Mouse (Mus musculus) cerebellum, adult 9-10 months (tissue): ENCODE results near the gene Ubc.

Experiments used
- DNase-seq: peaks from one replicate; pipeline ENCODE4 v3.0.0; 2022

Ubc gene

DNA sequence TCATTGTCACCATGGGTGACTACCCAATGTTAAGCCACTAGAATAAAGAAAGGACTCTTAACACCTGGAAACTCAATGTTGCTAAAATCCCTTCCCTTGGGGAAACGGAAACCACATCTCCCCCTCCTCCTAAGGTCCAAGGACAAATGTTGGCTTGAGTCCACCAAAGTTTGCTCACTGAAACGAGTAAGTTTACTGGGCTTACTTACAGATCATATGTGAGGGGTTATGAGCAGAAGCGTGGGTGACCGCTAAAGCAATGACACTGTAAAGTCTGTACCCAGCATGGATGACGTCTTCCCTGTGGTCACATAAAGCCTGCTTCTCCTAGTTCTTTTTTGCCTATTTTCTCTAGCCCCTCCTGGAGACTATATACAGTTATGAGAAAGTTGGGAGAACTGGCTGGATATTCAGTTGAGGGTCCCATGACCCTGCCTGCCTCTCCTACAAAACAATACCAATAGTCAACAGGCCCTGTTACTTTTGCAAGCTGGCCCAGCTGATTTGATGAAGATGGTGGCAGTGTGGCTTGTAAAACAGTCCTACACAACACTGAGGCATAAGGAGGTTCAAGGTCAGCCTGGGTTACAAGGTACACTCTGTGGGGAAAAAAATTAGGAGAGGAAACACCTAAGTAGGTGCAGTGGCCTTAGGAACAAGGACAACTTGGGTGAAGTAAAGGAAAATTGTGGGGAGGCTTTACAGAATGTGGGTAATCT is 7.9 kb downstream of the Ubc start:
- DNase-seq, result peak; percentile 29

DNA sequence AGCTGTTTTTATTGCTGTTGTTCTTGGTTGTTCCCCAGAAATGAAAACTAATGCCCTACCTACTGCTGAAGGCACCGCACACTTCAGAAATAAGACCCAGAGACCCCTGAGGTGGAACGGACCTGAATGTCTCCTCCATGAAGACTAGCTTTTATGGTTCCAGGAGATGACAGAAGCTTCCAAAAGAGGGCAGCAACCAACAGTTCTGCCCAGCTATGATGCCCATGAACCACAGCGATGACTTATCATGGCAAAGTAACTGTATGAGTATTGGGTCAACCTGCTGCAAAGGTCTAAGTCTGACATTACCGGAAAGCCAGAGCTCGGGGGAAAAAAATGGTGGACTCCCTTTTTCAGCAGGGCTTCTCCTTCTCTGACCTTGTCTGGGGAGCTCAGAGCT is 11.1 kb downstream of the Ubc start:
- DNase-seq, result no peak

DNA sequence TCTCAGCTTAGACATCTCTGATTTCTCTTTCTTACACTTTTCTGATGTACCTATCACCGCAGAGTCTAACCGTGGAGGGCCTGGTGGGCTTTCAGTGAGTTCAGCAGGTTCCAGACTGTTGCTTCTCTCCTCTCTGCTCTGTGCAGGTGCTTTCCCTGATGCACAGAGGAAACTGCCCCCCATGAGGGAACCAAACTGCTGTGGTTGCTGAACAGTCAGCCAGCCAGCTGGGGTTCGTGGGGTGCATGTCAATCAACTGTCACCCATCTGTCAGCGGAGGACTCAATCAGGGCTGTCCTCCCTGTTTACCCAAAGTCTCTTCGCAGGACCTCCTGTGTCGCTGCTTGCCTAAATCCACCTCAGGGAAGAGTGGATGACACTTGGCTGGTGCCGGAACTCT is 12.8 kb downstream of the Ubc start:
- DNase-seq, result no peak

DNA sequence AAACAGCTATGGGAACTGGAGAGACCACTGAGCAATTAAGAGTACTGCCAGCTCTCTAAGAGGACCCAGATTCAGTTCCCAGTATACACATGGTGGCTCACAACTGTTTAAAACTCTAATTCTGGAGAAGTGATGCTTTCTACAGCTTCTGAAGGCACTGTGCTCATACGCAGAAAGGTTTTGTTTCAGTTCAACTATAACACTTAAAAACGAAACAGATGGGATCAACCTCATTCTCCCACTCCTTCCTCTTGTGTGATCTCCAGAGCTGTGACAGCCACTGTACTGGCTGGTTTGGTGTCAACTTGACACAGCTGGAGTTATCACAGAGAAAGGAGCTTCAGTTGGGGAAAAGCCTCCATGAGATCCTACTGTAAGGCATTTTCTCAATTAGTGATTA is 14.1 kb downstream of the Ubc start:
- DNase-seq, result no peak

DNA sequence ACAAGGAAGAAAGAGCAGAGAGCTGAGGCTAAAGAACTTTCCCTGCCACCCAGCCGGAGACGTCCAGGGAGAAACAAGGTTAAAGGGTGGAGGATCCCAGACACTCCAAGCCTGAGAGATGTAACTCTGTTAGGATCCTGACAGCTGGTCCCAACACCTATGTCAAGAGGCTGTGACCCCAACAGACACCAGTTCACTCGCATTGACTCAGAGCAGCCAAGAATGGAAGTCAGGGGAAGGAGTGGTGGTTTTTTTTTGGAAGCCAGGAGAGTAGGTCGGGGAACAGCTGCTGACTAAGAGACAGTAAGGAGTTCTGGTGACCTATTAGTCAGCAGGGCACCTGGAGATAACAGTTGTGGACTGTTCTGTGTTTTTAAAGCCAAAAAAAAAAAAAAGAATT is 18.0 kb downstream of the Ubc start:
- DNase-seq, result no peak

DNA sequence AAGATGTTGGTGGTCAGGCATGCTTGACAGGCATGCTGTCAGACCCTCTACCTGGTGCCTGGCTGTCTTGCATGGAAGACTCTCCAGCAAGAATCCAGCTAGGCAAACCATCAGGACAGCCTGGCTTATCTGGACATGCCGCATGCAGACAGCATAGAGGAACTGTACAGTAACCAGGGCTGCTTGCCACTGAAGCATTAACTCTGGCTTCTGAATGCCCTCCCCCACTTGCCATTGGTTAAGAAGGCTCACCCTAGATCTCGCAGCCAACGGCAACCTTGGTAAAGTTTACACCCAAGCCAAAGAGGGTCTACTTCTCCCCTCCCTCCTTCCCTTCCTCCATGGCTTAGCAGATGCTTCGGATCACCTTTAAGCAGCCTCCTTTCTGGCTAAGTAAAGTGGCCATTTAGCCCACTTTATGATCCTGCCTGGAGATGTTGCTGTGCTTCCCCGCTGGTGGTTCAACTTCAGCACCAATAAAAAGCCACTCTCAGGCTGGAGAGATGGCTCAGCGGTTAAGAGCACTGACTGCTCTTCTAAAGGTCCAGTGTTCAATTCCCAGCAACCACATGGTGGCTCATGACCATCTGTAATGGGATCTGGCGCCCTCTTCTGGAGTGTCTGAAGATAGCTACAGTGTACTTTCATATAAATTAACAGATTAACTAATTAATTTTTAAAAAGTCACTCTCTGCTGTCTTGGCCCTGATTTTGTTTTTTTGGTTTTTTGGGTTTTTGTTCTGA is 18.9 kb downstream of the Ubc start:
- DNase-seq, result no peak

DNA sequence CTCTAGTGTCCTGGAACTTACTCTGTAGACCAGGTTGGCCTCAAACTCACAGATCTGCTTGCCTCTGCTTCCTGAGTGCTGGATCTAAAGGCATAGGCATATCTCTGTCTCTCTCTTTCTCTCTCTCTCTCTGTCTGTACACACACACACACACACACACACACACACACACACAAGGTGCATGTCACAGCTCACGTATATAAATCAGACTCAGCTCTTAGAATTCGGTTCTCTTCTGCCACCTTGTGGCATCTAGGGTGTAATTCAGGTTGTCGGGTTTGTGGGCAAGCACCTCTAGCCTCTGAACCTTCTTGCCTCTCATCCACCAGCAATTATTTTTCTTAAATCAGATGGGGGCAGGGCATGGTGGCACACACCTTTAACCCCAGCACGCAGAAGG is 21.4 kb downstream of the Ubc start:
- peak; percentile 78 for DNase-seq

DNA sequence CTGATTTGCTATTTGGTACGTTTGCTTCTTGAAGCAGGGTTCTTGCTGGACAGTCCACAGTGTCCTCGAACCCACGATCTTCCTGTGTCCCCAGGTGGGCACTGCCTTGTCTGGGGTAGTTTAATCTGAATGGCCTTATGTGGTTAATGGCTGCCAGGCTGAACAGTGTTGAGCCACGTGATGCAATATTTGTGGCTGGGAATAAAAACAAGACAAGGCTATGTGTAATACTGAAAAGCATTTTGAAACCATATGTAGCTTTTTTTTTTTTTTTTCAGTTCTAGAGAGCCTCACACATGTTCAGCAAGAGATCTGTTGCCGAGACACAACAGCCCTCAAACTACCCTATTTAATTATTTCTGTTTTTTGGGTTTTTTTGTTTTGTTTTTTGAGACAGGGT is 21.8 kb downstream of the Ubc start:
- DNase-seq, result no peak

DNA sequence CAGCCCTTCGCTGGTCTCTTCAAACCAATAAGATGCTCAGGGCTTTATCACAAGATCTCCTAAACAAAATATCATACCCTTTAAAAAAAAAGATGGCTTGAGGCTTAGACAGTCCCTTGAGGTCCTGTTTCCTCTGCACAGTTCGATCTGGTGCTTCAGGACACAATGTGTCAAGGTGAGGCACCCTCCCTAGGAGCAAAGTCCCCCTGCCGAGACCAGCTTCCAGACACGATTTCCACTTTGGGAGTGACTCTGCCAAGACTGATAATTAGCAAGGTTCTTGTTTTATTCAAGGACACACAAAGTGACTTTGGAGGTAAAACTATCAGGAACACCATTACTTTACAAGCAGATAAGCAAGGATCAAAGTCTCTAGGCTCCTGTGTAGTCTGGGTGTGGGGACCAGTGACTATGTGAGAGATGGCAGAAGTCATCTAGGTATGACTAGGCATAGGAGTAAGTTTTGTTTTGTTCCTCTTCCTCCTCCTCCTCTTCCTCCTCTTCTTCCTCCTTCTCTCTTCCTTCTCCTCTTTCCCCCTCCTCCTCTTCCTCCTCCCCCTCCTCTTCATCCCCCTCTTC is 25.1 kb downstream of the Ubc start:
- DNase-seq, result no peak

DNA sequence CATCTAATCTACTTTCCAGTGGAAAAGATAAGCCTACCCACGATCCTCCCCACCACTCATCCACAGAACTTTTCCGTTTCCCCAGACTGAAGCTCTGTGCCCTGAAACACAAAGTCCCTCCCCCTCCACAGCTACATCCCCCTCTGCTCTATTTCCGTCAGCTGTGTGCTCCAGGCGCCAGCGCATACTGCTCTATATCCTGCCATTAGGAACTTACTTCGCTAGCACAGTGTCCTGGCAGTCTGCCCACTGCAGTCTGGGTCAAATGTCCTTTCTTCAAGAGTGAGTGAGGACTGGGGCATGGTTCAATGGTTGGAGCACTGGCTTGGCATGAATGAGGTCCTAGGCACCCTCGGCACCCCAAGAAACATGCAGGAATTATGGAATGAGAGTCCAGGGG is 26.1 kb downstream of the Ubc start:
- DNase-seq, result no peak

DNA sequence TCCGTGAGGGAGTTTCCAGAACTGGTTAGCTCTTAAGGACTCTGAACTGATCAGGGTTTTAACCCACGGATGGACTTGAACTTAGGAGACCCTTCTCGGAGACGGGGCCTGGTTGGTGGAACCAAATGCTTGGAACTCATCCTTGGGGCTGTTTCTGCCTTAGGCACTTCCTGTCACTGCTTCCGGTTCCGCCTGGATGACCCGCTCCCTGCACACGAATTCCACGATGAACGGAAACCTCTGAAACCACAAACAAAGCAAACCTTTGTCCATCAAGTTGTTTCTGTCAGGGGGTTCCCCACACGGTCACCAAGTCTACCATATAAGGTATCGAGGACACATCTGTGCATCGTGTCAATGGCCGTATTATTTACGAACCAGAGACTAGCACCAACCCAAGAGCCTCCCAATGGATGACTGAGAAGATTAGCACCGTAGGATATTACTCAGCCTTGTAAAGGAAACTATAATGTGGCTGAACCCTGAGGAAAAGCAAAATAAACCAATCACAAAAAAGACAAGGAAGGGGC is 29.0 kb downstream of the Ubc start:
- no peak for DNase-seq

DNA sequence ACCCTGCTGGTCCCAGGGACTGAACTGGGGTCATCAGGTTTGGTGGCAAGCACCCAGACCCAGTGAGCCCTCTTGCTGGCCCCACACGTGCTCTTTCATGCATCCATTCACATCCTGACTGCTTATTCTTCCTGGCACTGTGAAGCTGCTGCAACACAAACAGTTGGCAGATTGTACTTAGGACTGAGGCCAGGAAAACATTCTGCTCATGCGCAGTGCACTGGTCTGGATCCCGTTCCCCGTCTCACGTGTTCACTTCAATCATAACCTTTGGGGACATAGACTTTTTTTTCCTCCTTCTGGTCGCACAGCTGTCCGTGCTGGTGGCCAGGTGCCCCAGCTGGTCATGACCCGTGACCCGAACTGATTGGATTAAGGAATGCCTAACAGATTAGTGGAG is 29.4 kb downstream of the Ubc start:
- DNase-seq, result no peak

DNA sequence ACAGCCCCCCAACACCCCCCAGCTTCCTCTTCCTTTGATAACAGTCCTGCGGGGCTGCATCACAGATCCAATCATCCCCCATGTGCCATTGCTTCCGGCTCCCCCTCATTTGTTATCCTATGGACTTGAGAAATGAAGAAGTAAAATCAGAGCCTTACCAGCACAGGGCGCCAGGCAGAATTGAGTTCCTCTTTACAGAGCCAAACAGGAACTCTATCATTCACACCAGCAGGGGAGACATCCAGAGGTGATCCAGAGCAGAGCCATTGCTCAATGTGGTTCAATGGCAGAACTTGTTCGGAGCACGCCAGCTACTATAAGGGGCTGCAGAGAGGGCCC is 31.8 kb downstream of the Ubc start:
- DNase-seq, result no peak

DNA sequence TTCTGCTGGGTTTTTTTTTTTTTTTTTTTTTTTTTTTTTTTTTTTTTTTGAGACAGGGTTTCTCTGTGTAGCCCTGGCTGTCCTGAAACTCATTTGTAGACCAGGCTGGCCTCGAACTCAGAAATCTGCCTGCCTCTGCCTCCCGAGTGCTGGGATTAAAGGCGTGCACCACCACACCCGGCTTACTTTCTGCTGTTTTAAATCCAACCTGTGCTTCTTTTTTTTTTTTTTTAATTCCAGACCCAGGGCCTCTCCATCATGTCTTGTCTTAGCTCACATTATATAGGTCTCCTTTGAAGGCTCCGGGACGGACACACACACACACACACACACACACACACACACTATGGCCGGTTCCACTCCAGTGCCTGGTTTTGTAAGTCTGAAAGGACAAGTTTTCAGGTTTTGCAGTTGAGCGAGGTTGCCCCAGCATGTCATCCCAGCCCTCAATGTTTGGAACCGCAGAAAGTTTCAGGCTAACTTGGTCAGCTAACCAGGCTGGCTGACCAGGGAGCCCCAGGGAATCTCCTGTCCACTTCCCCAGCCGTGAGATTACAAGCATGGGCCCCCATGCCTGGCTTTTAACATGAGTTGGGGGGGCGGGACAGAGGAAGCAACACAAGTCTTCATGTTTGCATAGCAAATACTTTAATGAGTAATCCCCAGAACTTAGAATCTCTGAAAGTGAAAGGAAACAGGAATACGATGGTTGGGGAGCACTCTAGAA is 32.3 kb downstream of the Ubc start:
- no peak for DNase-seq

DNA sequence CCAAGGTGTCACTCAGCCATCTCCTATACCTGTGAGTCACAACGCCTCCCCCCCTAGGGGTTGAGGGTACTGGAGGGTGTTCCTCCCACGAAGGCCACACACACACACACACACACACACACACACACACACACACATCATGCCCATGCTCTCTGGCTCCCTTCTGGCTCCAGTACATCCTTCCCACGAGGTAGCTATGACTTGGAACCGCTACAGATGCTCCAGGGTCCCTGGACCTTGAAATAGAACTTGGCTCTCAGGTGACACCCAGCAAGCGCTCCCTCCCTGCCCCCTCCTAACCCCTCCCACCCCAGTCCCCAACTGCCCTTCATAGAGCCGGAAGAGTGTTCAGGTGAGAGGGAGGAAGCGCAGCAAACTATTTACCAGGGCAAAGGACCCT is 34.4 kb downstream of the Ubc start:
- DNase-seq, result no peak

DNA sequence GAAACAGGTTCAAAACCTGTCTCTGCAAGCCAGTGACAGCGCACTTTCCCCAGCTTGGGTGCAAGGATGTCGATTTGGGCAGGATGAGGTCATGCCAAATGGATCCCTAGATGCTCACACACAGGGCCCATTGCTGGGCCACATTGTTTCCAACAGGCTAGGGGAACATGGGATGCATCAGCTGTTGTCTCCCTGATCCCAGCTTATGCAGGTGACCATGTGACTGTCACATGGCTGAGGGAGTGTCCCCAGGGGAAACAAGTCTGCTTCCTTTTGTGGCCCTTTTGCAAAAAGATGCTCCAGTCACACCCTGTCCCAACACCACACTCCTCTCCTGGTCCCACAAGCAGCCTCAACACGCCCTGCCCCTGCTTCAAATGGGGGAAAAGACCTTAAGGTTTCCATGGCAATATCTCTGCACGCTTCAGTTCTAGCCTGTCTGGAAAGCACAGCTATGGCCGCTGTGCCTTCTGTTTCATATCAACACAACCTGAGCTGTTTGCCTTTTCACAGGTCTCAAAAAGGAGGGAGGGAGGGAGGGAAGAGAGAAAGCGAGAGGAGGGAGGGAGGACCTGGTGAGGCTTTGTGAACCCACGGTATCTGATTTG is 35.0 kb downstream of the Ubc start:
- DNase-seq, result no peak

DNA sequence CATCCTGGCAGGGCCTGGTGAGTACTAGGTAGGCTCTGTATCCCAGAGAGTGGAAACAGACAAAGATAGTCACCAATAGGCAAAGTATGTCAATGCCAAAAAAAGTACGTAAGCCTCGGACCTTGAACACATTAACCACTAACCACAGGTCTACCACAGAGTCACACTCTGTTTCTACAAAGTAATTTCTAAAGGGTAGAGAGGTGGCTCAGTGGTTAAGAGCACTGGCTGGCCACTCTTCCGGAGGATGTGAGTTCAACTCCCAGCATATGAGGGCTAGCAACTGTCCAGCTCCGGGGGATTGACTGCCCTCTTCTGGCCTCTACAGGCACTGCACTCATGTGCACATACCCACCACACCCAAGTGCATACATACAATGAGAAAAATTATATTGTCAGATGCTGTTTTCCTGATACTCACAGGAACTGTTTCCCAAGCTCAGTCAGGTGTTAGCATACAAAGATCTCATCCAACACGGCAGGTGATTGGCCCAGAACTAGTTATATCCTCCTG is 37.2 kb downstream of the Ubc start:
- no peak for DNase-seq

DNA sequence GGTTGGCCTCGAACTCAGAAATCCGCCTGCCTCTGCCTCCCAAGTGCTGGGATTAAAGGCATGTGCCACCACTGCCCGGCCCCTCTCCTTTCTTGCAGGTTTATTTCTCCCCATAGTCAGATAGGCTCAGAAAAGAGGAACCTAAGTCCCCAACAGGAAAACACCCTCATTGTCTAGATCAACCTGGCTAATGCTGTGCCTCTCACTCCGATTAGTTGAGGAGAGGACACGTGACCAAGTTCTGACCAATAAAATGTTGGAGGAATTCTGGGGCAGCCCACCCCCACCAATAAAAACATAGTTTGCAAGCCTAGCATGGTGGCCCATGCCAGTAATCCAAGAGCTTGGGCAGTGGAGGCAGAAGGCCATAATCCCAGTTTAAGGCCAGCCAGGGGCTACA is 38.1 kb downstream of the Ubc start:
- no peak for DNase-seq

DNA sequence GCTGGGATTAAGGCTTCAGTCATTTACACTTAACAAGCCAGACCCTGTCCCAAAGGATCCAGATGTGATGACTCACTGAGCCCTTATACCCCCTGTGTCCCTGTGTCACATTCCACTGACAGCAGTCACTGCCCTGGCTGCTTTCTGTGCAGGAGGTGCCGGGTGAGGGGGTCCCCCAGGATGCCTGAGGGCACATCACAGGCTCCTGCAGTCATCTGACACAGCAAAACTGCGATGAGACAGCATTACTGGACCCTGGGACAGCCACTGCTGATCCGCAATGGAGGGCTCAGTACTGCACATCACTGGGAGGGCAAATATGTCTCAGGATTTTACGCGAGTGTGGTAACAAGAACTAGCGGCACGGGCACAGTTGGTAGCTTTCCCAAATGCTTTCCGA is 38.9 kb downstream of the Ubc start:
- DNase-seq, result no peak

DNA sequence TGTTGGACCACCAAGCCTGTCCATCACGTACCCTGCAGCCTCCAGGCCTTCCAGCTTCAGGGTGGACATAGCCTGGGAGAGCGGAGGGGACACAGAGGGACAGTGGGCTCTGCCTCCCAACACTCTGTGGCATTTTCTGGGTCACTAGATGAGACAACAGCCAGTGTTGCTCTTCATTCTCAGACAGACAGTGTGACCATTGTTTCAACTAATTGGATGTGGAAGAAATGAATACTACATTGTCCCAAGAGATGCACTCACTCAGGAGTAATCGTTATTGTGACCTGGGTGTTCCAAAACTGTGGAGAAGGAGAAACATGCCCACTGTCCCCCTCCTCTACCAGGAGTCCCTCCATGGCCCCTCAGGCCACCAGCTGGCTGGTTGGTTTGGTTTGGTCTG is 40.6 kb downstream of the Ubc start:
- DNase-seq, result no peak

DNA sequence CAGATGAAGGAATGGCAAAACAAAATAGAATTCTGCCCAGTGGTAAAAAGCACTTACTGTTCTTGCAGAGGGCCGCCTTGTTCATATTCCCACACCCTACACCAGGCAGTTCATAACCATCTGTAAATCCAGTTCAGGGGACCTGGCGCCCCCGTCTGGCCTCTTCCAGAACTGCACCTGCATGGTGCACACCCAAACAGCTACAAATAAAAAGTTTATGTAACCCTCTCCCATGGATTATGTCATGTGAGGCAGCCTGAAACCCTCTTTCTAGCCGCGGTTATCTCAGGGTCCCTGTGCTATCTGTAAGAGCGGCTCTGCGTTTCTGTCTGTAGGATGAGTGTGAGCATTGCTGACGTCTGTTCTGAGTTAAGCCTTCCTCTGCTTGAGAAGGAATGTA is 41.5 kb downstream of the Ubc start:
- DNase-seq, result no peak

DNA sequence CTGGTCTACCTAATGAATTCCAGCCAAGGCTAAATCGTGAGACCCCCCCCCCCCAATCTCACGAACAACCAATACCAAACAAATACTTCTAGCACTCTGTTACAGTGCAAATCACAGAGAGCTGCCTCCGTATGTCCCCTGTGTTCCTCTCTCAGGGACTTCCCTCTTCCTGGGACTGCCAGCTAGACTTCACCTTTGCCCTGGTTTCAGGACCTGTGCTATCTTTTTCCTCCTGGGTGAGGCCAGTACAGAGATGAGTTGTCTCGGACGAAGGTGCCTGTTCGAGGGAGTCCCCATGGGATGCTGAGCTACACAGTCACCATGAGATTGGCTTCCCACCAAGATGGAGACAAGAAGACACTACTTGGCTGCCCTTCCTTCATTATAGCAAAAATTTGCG is 41.9 kb downstream of the Ubc start:
- no peak for DNase-seq

DNA sequence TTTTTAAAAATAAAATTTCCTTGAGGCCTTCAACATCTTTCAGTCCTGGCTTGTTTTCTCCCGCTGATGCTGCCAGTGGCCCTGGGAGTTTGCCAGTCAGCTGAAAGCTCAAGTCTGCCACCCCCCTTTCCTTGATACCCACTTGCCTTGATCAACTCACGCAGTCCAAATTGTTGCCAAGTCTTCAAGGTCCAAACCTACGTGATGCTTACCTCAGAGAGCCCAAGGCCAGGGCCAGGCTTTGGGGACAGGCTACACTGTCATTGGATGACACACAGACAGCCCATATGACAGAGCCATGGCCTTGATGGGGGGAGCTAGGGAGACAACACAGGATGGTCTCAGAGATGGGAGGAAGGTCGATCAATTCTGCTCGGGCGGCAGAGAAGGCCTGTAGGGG is 45.7 kb downstream of the Ubc start:
- DNase-seq, result no peak
